Mouse (Mus musculus) cerebellum, adult 9-11 months (tissue): ENCODE results near the gene Ascl1.

Experiments
- DNase-seq: peaks from one replicate; pipeline ENCODE4 v3.0.0; 2022

Ascl1 gene

DNA sequence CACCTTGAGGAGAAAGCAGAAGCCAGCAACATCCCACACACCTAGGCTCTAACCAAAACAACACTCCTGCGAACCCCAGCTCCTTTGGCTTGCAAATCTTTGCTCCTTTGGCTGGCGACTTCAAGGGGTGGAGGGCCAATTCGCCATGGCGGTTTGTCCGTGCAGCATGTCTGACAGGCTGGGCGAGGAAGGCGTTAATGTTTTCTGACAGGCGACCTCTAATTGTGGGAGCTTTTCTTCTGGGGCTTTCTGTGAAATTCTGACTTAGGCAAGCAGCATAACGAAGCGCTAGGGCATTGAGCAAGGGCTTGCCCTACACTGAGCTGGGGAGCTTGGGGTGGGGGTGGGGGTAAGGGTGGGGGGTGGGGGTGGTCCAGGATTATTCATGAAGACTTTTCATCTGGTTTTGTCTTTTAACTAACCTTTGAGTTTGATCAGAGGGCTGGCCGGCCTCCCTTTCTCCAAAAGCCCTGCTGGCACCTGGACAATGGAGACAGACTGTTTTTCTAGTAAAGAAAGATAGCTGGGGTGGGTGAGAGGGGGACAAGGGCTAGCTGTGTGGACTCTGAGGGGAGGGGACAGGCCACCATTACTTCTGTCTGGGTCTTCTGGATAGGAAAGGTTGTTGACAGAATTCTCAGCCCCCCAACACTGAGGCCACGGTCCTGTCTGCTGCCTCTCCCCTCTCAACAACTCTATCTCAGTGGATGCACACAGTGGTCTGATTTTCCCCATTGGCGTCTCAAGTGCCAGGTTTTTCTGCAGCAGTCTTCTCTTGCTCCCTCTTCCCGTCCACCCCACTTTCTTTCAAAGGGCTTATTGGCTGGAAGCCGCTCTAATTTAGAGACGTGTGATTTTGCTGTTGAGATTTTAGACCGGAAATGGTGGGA is 8.4 kb downstream of the Ascl1 start:
- DNase-seq = no peak

DNA sequence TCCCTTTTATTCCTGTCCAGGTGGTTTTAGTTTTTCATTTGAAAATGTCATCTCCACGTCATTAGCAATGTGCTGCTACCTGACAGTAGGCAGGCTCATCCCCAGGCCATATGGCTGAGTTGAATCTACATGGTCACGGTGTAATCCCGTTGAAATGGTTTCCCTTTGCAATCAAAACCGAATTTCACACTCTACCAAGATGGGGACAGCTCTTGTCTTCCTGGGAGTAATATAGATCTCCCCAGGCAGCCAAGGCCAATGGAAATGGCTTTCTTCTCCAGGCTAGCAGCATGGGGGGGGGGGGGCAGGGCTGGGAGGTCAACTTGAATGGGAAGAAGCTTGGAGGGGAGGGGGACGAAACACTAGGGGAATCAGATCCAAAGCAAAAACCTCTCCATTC is 15.6 kb downstream of the Ascl1 start:
- DNase-seq = no peak

DNA sequence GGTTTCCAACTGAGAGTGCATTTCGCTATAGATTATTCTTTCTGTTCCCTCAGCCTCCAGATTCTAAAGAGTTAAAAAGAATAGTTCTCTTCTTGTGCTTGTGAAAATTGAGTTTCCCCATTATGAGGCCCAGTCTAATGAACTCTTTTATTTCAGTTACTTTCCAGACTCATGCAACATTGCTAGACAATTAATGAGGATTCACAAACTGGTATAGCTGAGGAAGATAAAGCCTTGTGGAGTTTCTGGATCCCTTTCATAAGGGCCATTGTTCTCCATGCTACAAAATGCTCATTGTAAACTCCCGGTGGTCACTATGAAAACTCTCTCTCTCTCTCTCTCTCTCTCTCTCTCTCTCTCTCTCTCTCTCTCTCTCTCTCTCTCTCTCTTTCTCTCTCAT is 18.5 kb downstream of the Ascl1 start:
- DNase-seq = no peak

DNA sequence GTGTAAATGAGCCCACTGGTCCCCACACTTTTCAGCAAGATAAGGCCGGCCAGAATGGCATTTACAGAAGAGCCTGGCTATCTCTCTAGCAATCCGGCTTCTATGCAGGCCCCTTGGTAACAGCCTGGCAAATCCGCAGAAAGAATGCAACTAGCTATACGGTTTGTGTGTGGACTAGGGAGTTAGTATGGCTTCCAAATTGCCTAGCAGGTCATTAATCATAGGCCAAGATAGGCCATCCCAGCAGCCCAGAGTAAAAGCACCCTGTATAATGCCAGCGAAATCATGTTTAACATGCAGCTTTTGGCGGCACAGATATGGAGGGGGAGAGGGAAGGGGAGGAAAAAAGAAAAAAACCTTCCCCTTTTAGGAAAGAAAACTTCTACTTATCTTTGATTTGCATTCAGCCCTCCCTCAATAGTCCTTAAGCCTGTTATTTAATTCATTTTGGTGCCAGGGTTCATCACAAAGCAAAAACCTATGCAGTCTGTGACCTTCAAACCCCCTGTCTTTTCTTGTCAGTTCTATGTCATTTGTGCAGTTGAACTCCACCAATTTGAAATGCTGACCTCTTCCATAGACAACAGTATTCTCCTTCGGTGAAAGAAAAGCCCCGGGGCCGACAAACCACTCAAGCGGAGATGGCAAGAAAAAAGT is 19.9 kb downstream of the Ascl1 start:
- DNase-seq = no peak

DNA sequence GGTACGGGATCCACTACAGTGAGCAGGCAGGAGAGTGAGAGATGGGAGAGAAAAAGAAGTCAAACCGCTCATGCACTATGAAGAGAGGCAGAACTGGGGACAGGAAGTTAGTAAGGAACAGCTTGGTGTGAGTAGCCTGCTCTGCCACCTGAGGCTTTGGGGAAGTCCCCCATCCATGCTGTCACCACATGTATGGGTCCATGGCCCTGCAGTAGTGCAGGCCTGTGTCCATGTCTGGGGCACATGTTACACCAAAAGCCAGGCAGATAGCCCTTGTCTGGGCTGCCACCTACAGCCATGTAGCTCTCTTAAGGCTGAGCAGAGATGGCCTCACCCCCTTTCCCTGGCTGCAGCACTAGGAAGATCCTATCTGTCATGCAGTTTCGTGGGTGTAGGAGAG is 42.7 kb downstream of the Ascl1 start:
- DNase-seq = no peak

DNA sequence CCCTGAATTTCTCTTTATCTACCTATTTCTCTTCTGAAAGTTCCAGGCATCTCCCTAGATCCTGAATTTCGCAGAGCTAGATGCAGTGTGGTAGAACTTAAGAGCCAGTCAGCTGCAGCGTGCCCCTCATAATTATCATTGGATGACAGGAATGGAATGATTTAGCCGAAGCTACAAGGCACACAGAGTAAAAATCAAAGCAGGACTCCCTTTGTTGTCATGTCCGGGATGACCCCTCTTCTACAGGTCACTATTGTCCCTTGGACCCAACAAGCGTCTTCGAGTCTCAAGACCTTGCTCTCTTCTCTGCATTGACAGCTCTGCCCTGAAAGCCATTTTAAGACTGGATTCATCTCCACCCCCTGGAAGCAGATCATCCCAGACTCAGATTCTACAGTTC is 44.1 kb downstream of the Ascl1 start:
- no peak for DNase-seq

DNA sequence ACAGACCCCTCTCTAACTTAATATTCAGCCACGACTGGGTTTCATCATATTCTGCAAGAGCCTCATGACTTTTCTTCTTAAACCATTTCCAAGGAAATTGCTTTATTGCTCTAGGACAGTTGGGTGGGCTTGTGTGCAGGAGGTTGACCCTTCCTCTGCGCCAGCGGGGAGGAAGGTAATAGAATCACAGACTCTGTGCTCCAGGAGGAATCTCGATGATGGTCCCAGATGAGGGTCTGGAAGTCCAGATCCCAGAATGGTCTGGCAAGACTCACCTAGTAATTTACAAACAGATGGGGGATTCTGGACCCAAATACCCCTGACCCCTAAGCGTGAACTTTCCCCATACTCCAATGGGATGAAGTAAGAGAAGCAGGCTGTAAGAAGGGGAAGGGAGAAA is 45.2 kb downstream of the Ascl1 start:
- DNase-seq = no peak

DNA sequence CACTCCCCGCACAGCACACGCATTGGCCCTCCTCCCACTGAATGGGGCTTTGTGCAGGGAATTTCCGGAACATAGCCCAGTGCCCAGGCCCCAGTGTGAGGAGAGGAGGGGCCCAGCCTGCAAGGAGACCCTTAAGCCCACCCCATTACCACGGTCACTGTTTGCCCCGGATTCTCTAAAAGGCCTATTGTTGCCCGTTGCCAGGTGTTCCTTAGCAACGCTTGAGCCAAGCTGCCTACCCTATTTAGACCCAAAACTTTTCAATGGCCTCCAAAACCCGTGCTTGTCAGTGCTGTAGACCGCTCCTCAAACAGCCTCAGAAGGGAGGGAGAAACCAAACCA is 45.7 kb downstream of the Ascl1 start:
- DNase-seq = peak; percentile 35

DNA sequence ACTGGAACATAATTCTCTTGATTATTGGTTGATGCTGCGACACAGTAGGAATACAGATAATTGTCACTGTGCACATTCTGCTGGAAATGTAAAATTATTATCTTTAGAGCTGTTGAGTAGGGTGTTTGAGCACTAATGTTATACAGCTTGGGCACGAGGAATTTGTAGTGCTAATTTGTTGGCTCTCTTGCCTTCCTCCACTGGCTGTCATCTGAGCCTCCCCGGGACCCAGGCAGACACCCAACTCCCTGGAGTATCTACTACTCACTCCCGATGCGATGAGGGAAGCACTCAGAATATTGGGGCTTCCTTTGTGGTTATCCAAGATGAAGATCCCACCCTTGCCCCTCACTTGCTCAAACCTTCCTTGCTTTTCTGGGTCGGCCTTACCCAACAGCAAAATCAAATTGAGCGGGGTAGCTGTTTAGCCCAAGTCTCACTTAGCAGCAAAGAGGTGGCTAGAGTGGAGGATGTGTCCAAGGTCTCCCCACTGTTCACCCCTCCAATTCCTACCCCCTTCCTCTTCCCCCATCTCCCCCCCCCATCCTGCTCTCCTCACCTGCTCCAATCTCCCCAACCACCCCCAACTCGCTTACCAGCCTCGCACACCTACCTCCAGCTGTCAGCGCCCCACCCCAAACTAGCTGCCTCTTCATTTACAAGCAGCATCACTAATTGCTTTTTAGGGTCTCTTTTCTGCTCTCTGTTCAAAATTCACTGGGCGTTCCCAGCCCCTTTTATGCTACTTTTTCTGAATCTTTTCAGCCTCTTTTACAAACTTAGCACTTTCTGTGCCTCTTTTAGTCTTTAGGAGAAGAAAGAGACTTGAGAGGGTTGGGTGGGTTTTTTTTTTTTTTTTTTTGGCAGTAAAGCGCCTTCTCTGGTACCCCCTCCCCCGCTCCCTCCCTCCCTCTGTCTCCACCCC is 46.4 kb downstream of the Ascl1 start:
- DNase-seq = no peak

DNA sequence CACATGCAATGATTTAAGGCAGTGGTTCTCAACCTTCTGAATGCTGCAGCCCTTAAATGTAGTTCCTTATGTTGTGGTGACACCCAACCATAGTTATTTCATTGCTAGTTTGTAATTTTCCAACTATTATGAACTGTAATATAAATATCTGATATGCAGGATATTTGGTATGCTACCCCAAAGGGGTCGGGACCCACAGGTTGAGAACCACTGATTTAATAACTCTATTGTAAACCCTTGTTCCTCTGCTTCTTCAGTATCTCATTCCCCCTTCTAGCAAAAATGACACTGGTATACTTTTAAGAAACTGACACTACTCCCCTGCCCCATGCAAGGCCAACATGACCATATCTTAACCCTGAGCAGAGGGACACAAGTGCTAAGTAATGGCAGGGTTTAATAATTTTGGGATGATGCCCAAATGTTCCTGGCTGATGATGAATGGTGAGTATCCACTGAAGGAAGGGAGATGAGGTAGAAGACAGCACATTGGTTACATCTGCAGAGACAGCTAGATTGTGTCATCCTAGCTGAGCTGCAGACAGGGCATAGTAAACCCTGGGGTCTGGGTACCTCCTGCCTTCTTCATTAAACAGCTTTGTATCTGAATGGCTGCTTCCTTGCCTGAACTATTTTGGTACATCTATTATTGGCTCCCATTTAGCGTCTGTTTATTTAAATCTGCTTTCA is 47.2 kb downstream of the Ascl1 start:
- DNase-seq = no peak
